Mouse (Mus musculus): ENCODE measurements around the gene Igf1. TPM values are rescaled to one million over a fixed set of nuclear protein-coding genes. Genes with fewer than 3 reads are reported as not detected.

Gene Igf1
- polyA plus RNA-seq, 1 experiment from 2014 or later, result 23.7 TPM

GRCm38 (mm10) chr10:87865712-87866111, 7.6 kb downstream of the Igf1 start:
- Histone ChIP-seq H3K4me1 (replicated peaks; ENCODE audit: control insufficient read depth, insufficient read depth, low read length) (peaks cover 5% of the 10 kb centered on the region; the same call in 1 of the 2 replicates), H3K36me3 (ENCODE audit: control insufficient read depth, insufficient read depth, low read length) (no peaks in the 10 kb centered on the region), H3K4me2 (ENCODE audit: low read depth, low read length, severe bottlenecking) (no peak overlapping the region), H3K9ac (ENCODE audit: low read length) (no peak overlapping the region), H3K9me3 (ENCODE audit: control insufficient read depth, low read length) (no peaks in the 10 kb centered on the region), H3K27me3 (ENCODE audit: control insufficient read depth, insufficient read depth, low read length) (no peaks in the 10 kb centered on the region), H3K4me3 (ENCODE audit: low read depth, low read length) (no peak overlapping the region), H3K27ac (ENCODE audit: low read depth, low read length) (no peak overlapping the region)
- 96% methylated on average over 9 of the region's 9 CpGs for WGBS
- ATAC-seq (replicated peaks; ENCODE audit: low FRiP score), result no peak
- DNase-seq (ENCODE audit: low spot score), result no peak

- Histone ChIP-seq H3K27me3 (ENCODE audit: control insufficient read depth, insufficient read depth, low read length) (no peaks in the 10 kb centered on the region), H3K4me2 (ENCODE audit: low read depth, low read length, severe bottlenecking) (no peak overlapping the region), H3K27ac (ENCODE audit: low read depth, low read length) (no peak overlapping the region), H3K4me3 (ENCODE audit: low read depth, low read length) (no peak overlapping the region), H3K9me3 (ENCODE audit: control insufficient read depth, low read length) (no peaks in the 10 kb centered on the region), H3K36me3 (ENCODE audit: control insufficient read depth, insufficient read depth, low read length) (no peaks in the 10 kb centered on the region), H3K9ac (ENCODE audit: low read length) (no peak overlapping the region), H3K4me1 (replicated peaks; ENCODE audit: control insufficient read depth, insufficient read depth, low read length) (no peaks in the 10 kb centered on the region)
- 86% methylated on average over 8 of the region's 8 CpGs for WGBS
- DNase-seq (ENCODE audit: low spot score) (no peak), ATAC-seq (replicated peaks; ENCODE audit: low FRiP score) (no peak)
Observed at GRCm38 (mm10) chr10:87866448-87866847, 8.4 kb downstream of the Igf1 start.

GRCm38 (mm10) chr10:87867217-87867616, 9.2 kb downstream of the Igf1 start:
- Histone ChIP-seq H3K9ac (ENCODE audit: low read length) (no peak overlapping the region), H3K4me2 (ENCODE audit: low read depth, low read length, severe bottlenecking) (no peak overlapping the region), H3K27me3 (ENCODE audit: control insufficient read depth, insufficient read depth, low read length) (no peaks in the 10 kb centered on the region), H3K36me3 (ENCODE audit: control insufficient read depth, insufficient read depth, low read length) (no peaks in the 10 kb centered on the region), H3K4me3 (ENCODE audit: low read depth, low read length) (no peak overlapping the region), H3K4me1 (replicated peaks; ENCODE audit: control insufficient read depth, insufficient read depth, low read length) (no peaks in the 10 kb centered on the region), H3K9me3 (ENCODE audit: control insufficient read depth, low read length) (no peaks in the 10 kb centered on the region), H3K27ac (ENCODE audit: low read depth, low read length) (no peak overlapping the region)
- ATAC-seq (replicated peaks; ENCODE audit: low FRiP score) (no peak), DNase-seq (ENCODE audit: low spot score) (no peak)
- WGBS, result 82% methylated on average over 2 of the region's 2 CpGs

GRCm38 (mm10) chr10:87867631-87868030, 9.6 kb downstream of the Igf1 start:
- Histone ChIP-seq H3K4me2 (ENCODE audit: low read depth, low read length, severe bottlenecking) (no peak overlapping the region), H3K9me3 (ENCODE audit: control insufficient read depth, low read length) (no peaks in the 10 kb centered on the region), H3K4me1 (replicated peaks; ENCODE audit: control insufficient read depth, insufficient read depth, low read length) (no peaks in the 10 kb centered on the region), H3K27ac (ENCODE audit: low read depth, low read length) (no peak overlapping the region), H3K27me3 (ENCODE audit: control insufficient read depth, insufficient read depth, low read length) (no peaks in the 10 kb centered on the region), H3K4me3 (ENCODE audit: low read depth, low read length) (no peak overlapping the region), H3K36me3 (ENCODE audit: control insufficient read depth, insufficient read depth, low read length) (no peaks in the 10 kb centered on the region), H3K9ac (ENCODE audit: low read length) (no peak overlapping the region)
- ATAC-seq (replicated peaks; ENCODE audit: low FRiP score) (no peak), DNase-seq (ENCODE audit: low spot score) (no peak)
- WGBS, result 84% methylated on average over 4 of the region's 4 CpGs

- Histone ChIP-seq H3K4me2 (ENCODE audit: low read depth, low read length, severe bottlenecking) (no peak overlapping the region), H3K4me1 (replicated peaks; ENCODE audit: control insufficient read depth, insufficient read depth, low read length) (0 out of 2 replicates have a peak, but pooled peaks cover 2% of the 10 kb centered on the region), H3K36me3 (ENCODE audit: control insufficient read depth, insufficient read depth, low read length) (no peaks in the 10 kb centered on the region), H3K27ac (ENCODE audit: low read depth, low read length) (no peak overlapping the region), H3K4me3 (ENCODE audit: low read depth, low read length) (no peak overlapping the region), H3K9ac (ENCODE audit: low read length) (no peak overlapping the region), H3K27me3 (ENCODE audit: control insufficient read depth, insufficient read depth, low read length) (no peaks in the 10 kb centered on the region), H3K9me3 (ENCODE audit: control insufficient read depth, low read length) (no peaks in the 10 kb centered on the region)
- 36% methylated on average over 9 of the region's 9 CpGs for WGBS
- ATAC-seq (replicated peaks; ENCODE audit: low FRiP score) (no peak), DNase-seq (ENCODE audit: low spot score) (no peak)
Observed at GRCm38 (mm10) chr10:87868349-87869053, 10.4 kb downstream of the Igf1 start.

GRCm38 (mm10) chr10:87869151-87869550, 11.1 kb downstream of the Igf1 start:
- H3K4me1 ChIP-seq (replicated peaks; ENCODE audit: control insufficient read depth, insufficient read depth, low read length), result 0 out of 2 replicates have a peak, but pooled peaks cover 2% of the 10 kb centered on the region
- no peak overlapping the region for H3K4me2 ChIP-seq (ENCODE audit: low read depth, low read length, severe bottlenecking)
- DNase-seq (ENCODE audit: low spot score), result no peak
- H3K9me3 ChIP-seq (ENCODE audit: control insufficient read depth, low read length), result no peaks in the 10 kb centered on the region
- ATAC-seq (replicated peaks; ENCODE audit: low FRiP score), result no peak
- H3K27me3 ChIP-seq (ENCODE audit: control insufficient read depth, insufficient read depth, low read length), result no peaks in the 10 kb centered on the region
- WGBS, result 70% methylated on average over 2 of the region's 2 CpGs
- no peak overlapping the region for H3K4me3 ChIP-seq (ENCODE audit: low read depth, low read length)
- H3K9ac ChIP-seq (ENCODE audit: low read length), result no peak overlapping the region
- no peaks in the 10 kb centered on the region for H3K36me3 ChIP-seq (ENCODE audit: control insufficient read depth, insufficient read depth, low read length)
- H3K27ac ChIP-seq (ENCODE audit: low read depth, low read length), result no peak overlapping the region

- Histone ChIP-seq H3K27ac (ENCODE audit: low read depth, low read length) (no peak overlapping the region), H3K4me3 (ENCODE audit: low read depth, low read length) (no peak overlapping the region), H3K4me2 (ENCODE audit: low read depth, low read length, severe bottlenecking) (no peak overlapping the region), H3K27me3 (ENCODE audit: control insufficient read depth, insufficient read depth, low read length) (no peaks in the 10 kb centered on the region), H3K9me3 (ENCODE audit: control insufficient read depth, low read length) (no peaks in the 10 kb centered on the region), H3K36me3 (ENCODE audit: control insufficient read depth, insufficient read depth, low read length) (no peaks in the 10 kb centered on the region), H3K4me1 (replicated peaks; ENCODE audit: control insufficient read depth, insufficient read depth, low read length) (0 out of 2 replicates have a peak, but pooled peaks cover 2% of the 10 kb centered on the region), H3K9ac (ENCODE audit: low read length) (no peak overlapping the region)
- ATAC-seq (replicated peaks; ENCODE audit: low FRiP score) (no peak), DNase-seq (ENCODE audit: low spot score) (no peak)
- WGBS, result 37% methylated on average over 1 of the region's 1 CpGs
Observed at GRCm38 (mm10) chr10:87869691-87870090, 11.6 kb downstream of the Igf1 start.

GRCm38 (mm10) chr10:87871863-87872647, 14.0 kb downstream of the Igf1 start:
- ATAC-seq (replicated peaks; ENCODE audit: low FRiP score) (no peak), DNase-seq (ENCODE audit: low spot score) (no peak)
- no peak overlapping the region for H3K9ac ChIP-seq (ENCODE audit: low read length)
- H3K4me2 ChIP-seq (ENCODE audit: low read depth, low read length, severe bottlenecking), result no peak overlapping the region
- H3K27me3 ChIP-seq (ENCODE audit: control insufficient read depth, insufficient read depth, low read length), result no peaks in the 10 kb centered on the region
- no peak overlapping the region for H3K4me3 ChIP-seq (ENCODE audit: low read depth, low read length)
- 0 out of 2 replicates have a peak, but pooled peaks cover 2% of the 10 kb centered on the region for H3K4me1 ChIP-seq (replicated peaks; ENCODE audit: control insufficient read depth, insufficient read depth, low read length)
- no peaks in the 10 kb centered on the region for H3K9me3 ChIP-seq (ENCODE audit: control insufficient read depth, low read length)
- H3K36me3 ChIP-seq (ENCODE audit: control insufficient read depth, insufficient read depth, low read length), result no peaks in the 10 kb centered on the region
- H3K27ac ChIP-seq (ENCODE audit: low read depth, low read length), result no peak overlapping the region
- 44% methylated on average over 8 of the region's 8 CpGs for WGBS

All from forebrain, embryonic 11.5 days (tissue).